Mouse (Mus musculus) lung, postnatal 10 days (tissue): ENCODE results near the gene Fhad1.

Experiments used
- DNase-seq: peaks from one replicate; pipeline ENCODE4 v3.0.0; 2021

Fhad1 gene

GRCm38 (mm10) chr4:141928881-141929281, 86.0 kb downstream of the Fhad1 start:
- peak; percentile 69 for DNase-seq

- peak; percentile 25 for DNase-seq
Measured at GRCm38 (mm10) chr4:141925781-141926345, 89.0 kb downstream of the Fhad1 start.

DNA sequence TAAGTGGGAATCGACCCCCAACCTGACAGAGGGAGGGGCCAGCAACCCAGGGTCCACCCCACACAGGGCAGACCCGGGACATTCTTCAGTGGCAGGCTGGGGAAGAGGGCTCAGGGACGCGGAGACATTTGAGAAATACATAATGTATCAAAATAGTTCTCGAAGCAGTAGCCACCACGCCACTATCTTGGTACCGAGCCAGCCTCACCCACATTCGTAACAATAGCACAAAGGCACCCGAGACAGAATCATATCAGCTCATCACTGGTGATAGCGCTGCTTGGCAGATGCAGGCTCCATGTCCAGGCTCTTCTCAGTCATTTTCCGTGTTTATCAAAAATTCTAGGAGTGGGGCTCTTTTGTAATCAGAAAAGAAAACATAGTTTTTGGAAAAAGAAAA, 90.9 kb downstream of the Fhad1 start:
- no peak for DNase-seq

DNA sequence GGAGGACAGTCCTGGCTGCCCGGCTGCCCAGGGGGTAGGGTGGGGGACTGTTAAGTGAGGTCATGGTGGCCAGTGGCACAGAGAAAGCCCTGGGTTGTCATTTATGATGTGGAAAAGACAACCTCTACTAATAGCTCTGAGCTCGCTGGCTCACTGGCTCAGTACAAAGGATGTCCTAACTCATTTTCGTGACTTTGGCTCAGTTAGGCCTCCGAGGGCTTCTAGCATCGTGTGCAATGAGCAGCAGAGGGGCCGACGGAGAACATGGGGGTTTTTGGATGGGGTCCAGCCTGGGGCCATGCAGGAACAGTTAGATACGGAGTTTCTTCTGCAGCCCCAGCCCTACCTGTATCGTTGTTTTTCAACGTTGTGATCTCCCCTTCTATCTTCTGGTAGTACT, 94.5 kb downstream of the Fhad1 start:
- no peak for DNase-seq

DNA sequence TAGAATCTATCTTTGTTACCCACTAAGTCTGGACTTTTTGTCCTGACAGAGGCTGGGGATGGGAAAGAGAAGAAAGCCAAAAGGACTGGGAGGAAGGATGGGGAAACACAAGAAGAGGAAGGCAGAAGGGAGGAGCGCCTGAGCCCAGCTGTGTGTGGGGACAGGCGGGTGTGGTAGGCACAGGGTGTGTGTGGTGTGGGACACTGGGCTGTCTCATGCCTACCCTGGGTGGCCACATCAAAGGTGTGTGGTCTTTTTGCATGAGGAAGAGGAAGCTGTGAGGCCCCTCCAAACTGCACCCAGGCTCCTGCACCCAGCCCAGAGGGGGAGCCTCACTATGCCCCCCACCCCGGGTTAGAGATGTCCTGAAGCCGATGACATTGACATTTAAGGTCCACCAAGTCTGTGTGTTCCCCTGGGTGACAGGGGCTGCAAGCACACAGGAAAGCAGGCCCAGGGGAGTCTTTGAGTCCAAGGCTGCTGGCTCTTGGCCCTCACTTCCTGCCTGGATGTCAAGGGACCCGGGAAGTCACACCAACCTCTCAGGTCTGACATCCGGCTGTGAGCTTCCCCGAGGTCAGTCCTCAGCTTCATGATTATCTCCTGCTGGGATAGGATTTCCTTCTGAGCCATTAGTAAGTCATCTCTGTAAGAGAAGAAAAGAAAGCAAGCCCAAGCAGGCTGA, 97.0 kb downstream of the Fhad1 start:
- no peak for DNase-seq

DNA sequence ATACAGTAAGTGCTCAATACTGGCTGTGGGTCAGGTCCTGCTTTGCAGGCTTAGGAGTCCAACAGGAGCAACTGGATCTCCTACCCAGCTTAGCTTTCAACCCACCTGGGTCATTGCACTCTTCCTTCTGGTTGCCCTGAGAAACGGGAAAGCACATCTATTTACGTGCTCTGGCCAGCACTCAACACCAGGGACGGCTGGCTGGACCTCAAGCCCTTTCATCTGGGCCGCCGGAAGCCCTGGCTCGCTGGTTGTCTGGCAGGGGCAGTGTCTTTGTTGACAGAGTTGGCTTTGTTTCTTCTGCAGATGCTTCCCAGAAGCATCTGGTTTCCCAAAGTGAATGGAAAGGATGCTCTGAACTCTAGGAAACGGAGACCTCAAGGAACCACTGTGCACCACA, 100.8 kb downstream of the Fhad1 start:
- peak; percentile 74 for DNase-seq

DNA sequence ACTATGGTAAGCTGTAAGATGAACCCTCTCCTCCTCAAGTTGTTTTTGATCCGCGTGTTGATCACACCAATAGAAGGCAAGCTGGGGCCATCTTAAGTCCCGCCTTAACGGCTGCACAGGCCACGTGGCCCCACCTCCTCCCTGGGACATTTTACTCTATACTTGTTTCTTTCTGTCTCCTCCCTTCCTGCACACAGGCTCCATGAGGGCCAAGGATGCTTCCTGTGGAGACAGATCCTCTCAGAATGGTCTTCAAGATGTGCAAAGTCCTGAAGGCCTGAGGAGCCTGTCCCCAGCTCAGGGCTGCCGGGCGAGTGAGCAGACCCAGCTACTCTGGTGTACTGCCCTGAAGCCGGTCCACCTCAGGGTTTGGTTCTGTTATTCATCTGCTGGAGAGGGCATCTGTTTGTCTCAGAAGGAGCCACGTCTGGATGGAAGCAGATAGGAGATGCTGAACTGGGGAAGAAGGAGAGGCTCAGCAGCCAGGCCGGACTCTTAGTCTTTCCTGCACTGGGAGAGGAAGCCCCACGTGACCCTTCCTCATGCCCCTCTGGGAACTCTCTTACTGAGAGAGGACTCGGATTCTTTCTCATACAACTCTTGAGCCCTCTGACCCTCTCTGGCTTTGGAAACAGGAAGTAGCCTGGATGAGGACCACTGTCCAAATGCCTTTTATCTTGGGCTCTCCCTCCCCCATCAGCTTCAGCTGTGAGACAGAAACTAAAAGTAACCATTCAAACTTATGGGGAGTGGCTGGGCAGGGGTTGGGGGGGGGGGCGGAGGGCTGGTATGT, 101.5 kb downstream of the Fhad1 start:
- peak; percentile 71 for DNase-seq

GRCm38 (mm10) chr4:141904710-141905109, 110.2 kb downstream of the Fhad1 start:
- DNase-seq: no peak

DNA sequence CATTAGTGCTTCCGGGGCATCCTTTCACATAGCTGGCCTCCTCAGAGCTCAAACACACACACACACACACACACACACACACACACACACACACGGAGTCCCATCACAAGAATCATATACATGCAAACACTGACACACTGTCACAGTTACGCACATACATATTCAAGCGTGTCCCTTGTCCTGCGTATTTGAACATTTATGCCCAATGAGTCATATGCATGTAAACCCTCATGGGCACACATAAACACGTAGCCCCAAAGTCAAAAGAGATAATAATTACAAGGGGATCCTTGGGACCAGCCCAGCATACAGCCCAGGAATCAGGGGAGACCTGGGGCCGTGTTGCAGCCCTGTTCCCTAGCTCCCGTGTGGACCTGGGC, 112.4 kb downstream of the Fhad1 start:
- DNase-seq: no peak

GRCm38 (mm10) chr4:141901711-141902478, 113.0 kb downstream of the Fhad1 start:
- DNase-seq: no peak

DNA sequence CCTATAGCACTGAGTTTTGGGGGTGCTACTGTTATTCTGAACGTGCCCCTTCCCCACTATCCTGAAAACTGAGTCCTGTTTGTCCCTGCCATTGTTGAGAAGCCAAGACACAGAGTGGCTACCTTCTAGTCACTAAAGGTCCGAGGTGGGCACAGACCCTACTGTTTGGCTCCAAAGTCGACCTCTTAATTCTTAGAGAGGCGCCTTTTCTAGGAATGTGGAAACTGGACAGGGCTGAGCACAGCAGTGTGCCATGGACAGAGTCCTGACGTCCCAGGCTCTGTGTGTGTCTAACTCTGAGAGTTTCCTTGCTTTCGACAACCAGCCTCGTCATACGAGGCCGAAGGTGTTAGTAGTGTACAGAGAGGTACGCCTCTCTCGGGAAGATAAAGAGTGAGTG, 114.5 kb downstream of the Fhad1 start:
- DNase-seq: no peak

GRCm38 (mm10) chr4:141899936-141900335, 114.9 kb downstream of the Fhad1 start:
- peak; percentile 76 for DNase-seq

DNA sequence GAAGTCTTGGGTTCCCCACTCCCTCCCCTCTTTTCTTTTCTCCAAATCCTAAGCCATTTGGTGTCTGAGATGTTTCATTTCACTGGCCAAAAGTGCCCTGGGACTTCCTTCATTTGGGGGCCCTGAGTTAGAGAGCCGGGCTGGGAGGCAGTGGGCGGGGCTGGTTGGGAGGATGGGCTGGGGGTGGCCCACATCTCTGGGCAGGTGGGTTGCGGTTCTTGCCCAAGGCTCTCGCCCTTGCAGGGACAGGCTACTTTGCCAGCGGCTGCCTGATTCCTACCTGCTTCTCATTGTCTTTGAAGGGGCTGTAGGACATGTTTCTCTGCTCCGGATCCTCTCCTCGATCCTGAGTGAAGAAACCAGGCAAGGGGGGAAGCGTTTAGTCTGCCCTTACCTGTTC, 116.0 kb downstream of the Fhad1 start:
- DNase-seq: no peak

DNA sequence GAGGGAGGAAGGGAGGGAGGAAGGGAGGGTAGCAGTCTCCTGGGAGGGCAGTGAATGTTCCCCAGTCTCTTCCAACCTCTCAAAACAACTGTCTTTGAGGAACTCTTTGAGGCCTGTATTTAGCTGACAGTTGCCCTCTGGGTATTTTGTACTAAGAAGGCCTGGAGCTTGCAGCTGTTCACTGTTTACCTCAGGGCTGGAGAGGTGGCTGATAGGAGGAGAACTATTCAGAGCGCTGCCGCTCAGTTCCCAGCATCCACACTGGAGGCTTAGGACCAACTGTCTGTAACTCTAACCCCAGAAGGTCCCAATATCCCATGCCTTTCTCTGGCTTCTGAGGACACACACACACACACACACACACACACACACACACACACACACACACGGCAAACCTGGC, 117.0 kb downstream of the Fhad1 start:
- DNase-seq: no peak

- DNase-seq: peak; percentile 77
Measured at GRCm38 (mm10) chr4:141897225-141897624, 117.7 kb downstream of the Fhad1 start.

GRCm38 (mm10) chr4:141895772-141896171, 119.1 kb downstream of the Fhad1 start:
- DNase-seq: peak; percentile 53

DNA sequence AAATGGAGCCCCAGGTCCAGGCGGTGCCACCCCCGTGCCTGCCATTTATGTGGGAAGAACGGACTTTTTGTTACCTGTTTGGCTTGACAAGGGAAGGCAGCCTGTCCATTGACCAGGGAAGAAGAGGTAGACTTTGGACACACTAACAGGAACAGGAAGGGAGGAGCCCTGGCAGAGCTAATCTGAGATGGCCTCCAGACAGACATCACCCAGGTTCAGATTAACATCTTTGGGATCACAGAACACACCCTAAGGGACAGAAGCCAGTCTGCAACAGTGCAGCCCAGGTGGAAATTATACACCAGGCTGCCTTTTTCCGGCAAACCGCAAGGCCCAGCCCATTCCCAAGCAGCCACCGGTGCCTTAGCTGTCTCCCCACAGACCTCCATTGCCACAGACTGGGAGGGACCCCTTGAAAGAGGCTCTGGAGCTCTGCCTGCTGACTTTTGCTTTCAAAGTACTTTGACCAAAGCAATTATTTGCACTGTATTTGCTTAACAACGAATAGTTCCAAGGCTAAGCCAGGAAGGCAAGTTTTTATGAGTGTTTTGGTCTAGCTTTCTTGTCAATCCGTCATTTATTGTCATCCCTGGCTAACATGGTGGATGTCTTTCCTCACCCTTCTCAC, 121.6 kb downstream of the Fhad1 start:
- no peak for DNase-seq

DNA sequence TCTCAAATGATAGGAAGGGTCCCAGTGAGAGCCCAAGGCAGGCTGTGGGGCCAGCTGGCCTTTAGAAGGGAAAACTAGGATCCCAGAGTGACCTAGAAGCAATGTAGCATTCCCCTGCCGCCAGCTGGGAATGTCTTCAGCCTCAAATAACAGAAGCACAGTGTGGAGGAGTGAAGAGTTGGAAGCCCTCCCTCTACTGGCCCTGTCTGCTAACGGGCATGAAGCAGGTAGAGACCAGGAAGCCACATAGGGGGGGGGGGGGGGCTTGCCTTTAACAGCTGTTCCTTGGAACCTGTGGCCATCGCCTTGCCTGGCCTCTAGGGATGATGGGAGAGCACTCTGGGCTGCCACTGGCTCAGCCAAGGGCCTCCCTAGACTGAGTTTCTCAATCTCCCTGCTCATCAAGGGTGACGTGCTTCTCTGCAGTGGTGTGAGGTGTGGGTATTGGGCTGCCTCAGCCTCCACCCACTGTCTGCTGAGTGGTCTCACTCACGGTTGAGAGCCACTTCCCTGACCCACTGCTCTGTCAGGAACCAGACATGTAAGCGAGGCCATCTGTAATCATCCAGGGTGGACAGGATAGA, 128.4 kb downstream of the Fhad1 start:
- DNase-seq: no peak

GRCm38 (mm10) chr4:141885451-141885850, 129.4 kb downstream of the Fhad1 start:
- no peak for DNase-seq

DNA sequence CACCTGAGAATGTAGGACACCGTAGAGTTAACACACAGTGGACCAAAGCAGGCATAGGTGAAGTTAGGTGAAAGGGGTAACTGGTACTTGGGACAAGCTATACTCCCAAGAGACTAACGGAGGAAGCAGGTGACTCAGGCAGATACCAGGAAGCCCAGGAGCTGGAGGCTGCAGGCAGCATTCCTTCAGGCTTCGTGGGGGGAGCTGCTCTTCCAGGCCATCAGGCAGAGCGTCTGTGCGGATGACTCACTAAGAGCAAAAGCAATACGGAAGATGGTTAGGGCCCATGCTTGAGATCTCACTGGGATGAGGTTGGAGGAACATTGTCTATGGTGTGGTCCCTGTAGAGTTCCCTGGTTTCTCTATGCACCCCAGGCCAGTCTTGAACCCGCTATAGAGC, 132.0 kb downstream of the Fhad1 start:
- no peak for DNase-seq

- DNase-seq: peak; percentile 59
Measured at GRCm38 (mm10) chr4:141881950-141882349, 132.9 kb downstream of the Fhad1 start.

DNA sequence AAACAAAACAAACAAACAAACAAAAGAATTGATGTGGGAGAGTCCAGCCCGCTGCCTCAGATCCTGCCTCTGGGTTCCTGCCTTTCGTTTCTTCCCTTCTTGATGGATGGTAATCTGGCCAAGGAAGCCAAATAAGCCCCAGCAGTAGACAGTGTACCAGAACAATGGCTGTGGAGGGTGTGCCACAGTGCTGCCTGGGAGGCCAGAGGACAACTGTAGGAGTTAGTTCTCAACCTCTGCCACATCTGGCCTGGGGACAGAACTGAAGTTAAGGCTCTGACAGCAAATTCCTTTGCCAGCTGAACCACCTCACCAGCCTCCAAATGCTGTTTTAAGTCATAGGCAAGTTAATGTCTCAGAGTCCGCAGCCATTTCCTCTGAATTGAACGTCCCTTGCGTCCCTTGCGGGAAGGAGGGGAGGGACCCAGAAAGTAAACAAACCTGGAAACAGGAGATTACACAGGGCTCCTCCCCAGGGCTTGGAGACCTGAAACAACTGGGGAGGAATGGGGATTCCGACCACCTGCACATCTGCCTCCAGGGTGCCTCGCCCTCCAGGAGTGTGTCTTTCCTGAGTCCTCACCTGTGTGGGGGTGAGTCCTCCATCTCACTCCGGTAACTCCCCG, 133.5 kb downstream of the Fhad1 start:
- no peak for DNase-seq
